Mouse (Mus musculus): ENCODE measurements at regions not wholly inside any gene's neighbourhood (a gene's known extent, or its start where the extent isn't known, plus 50 kb on each side); places are given as distances from the start of the nearest gene placed in this dataset.

- Histone ChIP-seq H3K9me3 (replicated peaks; ENCODE audit: control insufficient read depth, low read length, poor library complexity, severe bottlenecking) (no peaks in the 10 kb centered on the region), H3K4me2 (ENCODE audit: low read length) (no peak overlapping the region), H3K4me3 (ENCODE audit: low read depth, low read length) (no peak overlapping the region), H3K4me1 (ENCODE audit: control insufficient read depth, insufficient read depth, low read length) (no peaks in the 10 kb centered on the region), H3K27me3 (ENCODE audit: control insufficient read depth, insufficient read depth, low read depth, low read length) (no peaks in the 10 kb centered on the region), H3K9ac (ENCODE audit: low read depth, low read length) (no peak overlapping the region), H3K36me3 (ENCODE audit: control insufficient read depth, insufficient read depth, low read length) (no peaks in the 10 kb centered on the region), H3K27ac (ENCODE audit: low read length) (no peak overlapping the region)
- 82% methylated on average over 2 of the region's 2 CpGs for WGBS
- ATAC-seq = no peak
Observed at GRCm38 (mm10) chr15:70618131-70618674, 3216.2 kb upstream of the Gm6569 start.

- Histone ChIP-seq H3K4me1 (ENCODE audit: control insufficient read depth, insufficient read depth, low read length) (no peaks in the 10 kb centered on the region), H3K4me3 (ENCODE audit: low read depth, low read length) (no peak overlapping the region), H3K27ac (ENCODE audit: low read length) (no peak overlapping the region), H3K9ac (ENCODE audit: low read depth, low read length) (no peak overlapping the region), H3K36me3 (ENCODE audit: control insufficient read depth, insufficient read depth, low read length) (no peaks in the 10 kb centered on the region), H3K4me2 (ENCODE audit: low read length) (no peak overlapping the region), H3K9me3 (replicated peaks; ENCODE audit: control insufficient read depth, low read length, poor library complexity, severe bottlenecking) (no peaks in the 10 kb centered on the region), H3K27me3 (ENCODE audit: control insufficient read depth, insufficient read depth, low read depth, low read length) (no peaks in the 10 kb centered on the region)
- WGBS = 82% methylated on average over 2 of the region's 2 CpGs
- ATAC-seq = no peak
Observed at GRCm38 (mm10) chr15:70641051-70641552, 3193.3 kb upstream of the Gm6569 start.

GRCm38 (mm10) chr15:70644447-70645202, 3189.7 kb upstream of the Gm6569 start:
- Histone ChIP-seq H3K36me3 (ENCODE audit: control insufficient read depth, insufficient read depth, low read length) (no peaks in the 10 kb centered on the region), H3K4me1 (ENCODE audit: control insufficient read depth, insufficient read depth, low read length) (no peaks in the 10 kb centered on the region), H3K27ac (ENCODE audit: low read length) (no peak overlapping the region), H3K4me3 (ENCODE audit: low read depth, low read length) (no peak overlapping the region), H3K4me2 (ENCODE audit: low read length) (no peak overlapping the region), H3K9ac (ENCODE audit: low read depth, low read length) (no peak overlapping the region), H3K27me3 (ENCODE audit: control insufficient read depth, insufficient read depth, low read depth, low read length) (no peaks in the 10 kb centered on the region), H3K9me3 (replicated peaks; ENCODE audit: control insufficient read depth, low read length, poor library complexity, severe bottlenecking) (no peaks in the 10 kb centered on the region)
- ATAC-seq = no peak

- 82% methylated on average over 1 of the region's 1 CpGs for WGBS
- no peak for ATAC-seq
Observed at GRCm38 (mm10) chr15:70675549-70675948, 3158.8 kb upstream of the Gm6569 start.

GRCm38 (mm10) chr15:70704547-70704946, 3129.8 kb upstream of the Gm6569 start:
- no peak overlapping the region for H3K27ac ChIP-seq (ENCODE audit: low read length)
- H3K4me3 ChIP-seq (ENCODE audit: low read depth, low read length) = no peak overlapping the region
- 69% methylated on average over 2 of the region's 2 CpGs for WGBS
- no peak overlapping the region for H3K9ac ChIP-seq (ENCODE audit: low read depth, low read length)
- no peaks in the 10 kb centered on the region for H3K27me3 ChIP-seq (ENCODE audit: control insufficient read depth, insufficient read depth, low read depth, low read length)
- no peak for ATAC-seq
- no peak overlapping the region for H3K4me2 ChIP-seq (ENCODE audit: low read length)
- H3K36me3 ChIP-seq (ENCODE audit: control insufficient read depth, insufficient read depth, low read length) = no peaks in the 10 kb centered on the region
- H3K4me1 ChIP-seq (ENCODE audit: control insufficient read depth, insufficient read depth, low read length) = no peaks in the 10 kb centered on the region
- H3K9me3 ChIP-seq (replicated peaks; ENCODE audit: control insufficient read depth, low read length, poor library complexity, severe bottlenecking) = no peaks in the 10 kb centered on the region

More at GRCm38 (mm10) chr15:70675549-70675948, 3158.8 kb upstream of the Gm6569 start:
- no peak overlapping the region for H3K27ac ChIP-seq (ENCODE audit: low read length)
- H3K36me3 ChIP-seq (ENCODE audit: control insufficient read depth, insufficient read depth, low read length) = no peaks in the 10 kb centered on the region
- H3K4me1 ChIP-seq (ENCODE audit: control insufficient read depth, insufficient read depth, low read length) = no peaks in the 10 kb centered on the region
- no peaks in the 10 kb centered on the region for H3K27me3 ChIP-seq (ENCODE audit: control insufficient read depth, insufficient read depth, low read depth, low read length)
- H3K9me3 ChIP-seq (replicated peaks; ENCODE audit: control insufficient read depth, low read length, poor library complexity, severe bottlenecking) = no peaks in the 10 kb centered on the region
- H3K4me2 ChIP-seq (ENCODE audit: low read length) = no peak overlapping the region
- H3K4me3 ChIP-seq (ENCODE audit: low read depth, low read length) = no peak overlapping the region
- no peak overlapping the region for H3K9ac ChIP-seq (ENCODE audit: low read depth, low read length)

GRCm38 (mm10) chr15:70713736-70714135, 3120.6 kb upstream of the Gm6569 start:
- no peaks in the 10 kb centered on the region for H3K36me3 ChIP-seq (ENCODE audit: control insufficient read depth, insufficient read depth, low read length)
- no peak overlapping the region for H3K4me3 ChIP-seq (ENCODE audit: low read depth, low read length)
- ATAC-seq = no peak
- H3K9ac ChIP-seq (ENCODE audit: low read depth, low read length) = no peak overlapping the region
- H3K27me3 ChIP-seq (ENCODE audit: control insufficient read depth, insufficient read depth, low read depth, low read length) = no peaks in the 10 kb centered on the region
- H3K4me1 ChIP-seq (ENCODE audit: control insufficient read depth, insufficient read depth, low read length) = no peaks in the 10 kb centered on the region
- H3K4me2 ChIP-seq (ENCODE audit: low read length) = no peak overlapping the region
- no peaks in the 10 kb centered on the region for H3K9me3 ChIP-seq (replicated peaks; ENCODE audit: control insufficient read depth, low read length, poor library complexity, severe bottlenecking)
- H3K27ac ChIP-seq (ENCODE audit: low read length) = no peak overlapping the region

GRCm38 (mm10) chr15:70727361-70727885, 3106.9 kb upstream of the Gm6569 start:
- no peak for ATAC-seq
- Histone ChIP-seq H3K4me2 (ENCODE audit: low read length) (no peak overlapping the region), H3K4me3 (ENCODE audit: low read depth, low read length) (no peak overlapping the region), H3K27ac (ENCODE audit: low read length) (no peak overlapping the region), H3K9ac (ENCODE audit: low read depth, low read length) (no peak overlapping the region), H3K4me1 (ENCODE audit: control insufficient read depth, insufficient read depth, low read length) (no peaks in the 10 kb centered on the region), H3K36me3 (ENCODE audit: control insufficient read depth, insufficient read depth, low read length) (no peaks in the 10 kb centered on the region), H3K9me3 (replicated peaks; ENCODE audit: control insufficient read depth, low read length, poor library complexity, severe bottlenecking) (no peaks in the 10 kb centered on the region), H3K27me3 (ENCODE audit: control insufficient read depth, insufficient read depth, low read depth, low read length) (no peaks in the 10 kb centered on the region)
- WGBS = 64% methylated on average over 1 of the region's 1 CpGs

GRCm38 (mm10) chr15:70727956-70728355, 3106.4 kb upstream of the Gm6569 start:
- Histone ChIP-seq H3K4me1 (ENCODE audit: control insufficient read depth, insufficient read depth, low read length) (no peaks in the 10 kb centered on the region), H3K9me3 (replicated peaks; ENCODE audit: control insufficient read depth, low read length, poor library complexity, severe bottlenecking) (no peaks in the 10 kb centered on the region), H3K4me2 (ENCODE audit: low read length) (no peak overlapping the region), H3K27me3 (ENCODE audit: control insufficient read depth, insufficient read depth, low read depth, low read length) (no peaks in the 10 kb centered on the region), H3K9ac (ENCODE audit: low read depth, low read length) (no peak overlapping the region), H3K4me3 (ENCODE audit: low read depth, low read length) (no peak overlapping the region), H3K36me3 (ENCODE audit: control insufficient read depth, insufficient read depth, low read length) (no peaks in the 10 kb centered on the region), H3K27ac (ENCODE audit: low read length) (no peak overlapping the region)
- 97% methylated on average over 1 of the region's 1 CpGs for WGBS
- ATAC-seq = no peak

GRCm38 (mm10) chr15:70744239-70744638, 3090.1 kb upstream of the Gm6569 start:
- ATAC-seq = no peak
- Histone ChIP-seq H3K36me3 (ENCODE audit: control insufficient read depth, insufficient read depth, low read length) (no peaks in the 10 kb centered on the region), H3K27me3 (ENCODE audit: control insufficient read depth, insufficient read depth, low read depth, low read length) (no peaks in the 10 kb centered on the region), H3K9me3 (replicated peaks; ENCODE audit: control insufficient read depth, low read length, poor library complexity, severe bottlenecking) (no peaks in the 10 kb centered on the region; the same call in 1 of the 2 replicates), H3K4me3 (ENCODE audit: low read depth, low read length) (no peak overlapping the region), H3K4me1 (ENCODE audit: control insufficient read depth, insufficient read depth, low read length) (no peaks in the 10 kb centered on the region), H3K4me2 (ENCODE audit: low read length) (no peak overlapping the region), H3K27ac (ENCODE audit: low read length) (no peak overlapping the region), H3K9ac (ENCODE audit: low read depth, low read length) (no peak overlapping the region)
